Mouse (Mus musculus): ENCODE results near the gene Hcrtr1. TPM values are rescaled to one million over a fixed set of nuclear protein-coding genes. Genes with fewer than 3 reads are reported as not detected.
A peak's percentile ranks its signal among the peaks of the same experiment; 100 is the strongest.

The Hcrtr1 gene
- polyA plus RNA-seq, 1 experiment from 2014 or later: 0.49 TPM

DNA sequence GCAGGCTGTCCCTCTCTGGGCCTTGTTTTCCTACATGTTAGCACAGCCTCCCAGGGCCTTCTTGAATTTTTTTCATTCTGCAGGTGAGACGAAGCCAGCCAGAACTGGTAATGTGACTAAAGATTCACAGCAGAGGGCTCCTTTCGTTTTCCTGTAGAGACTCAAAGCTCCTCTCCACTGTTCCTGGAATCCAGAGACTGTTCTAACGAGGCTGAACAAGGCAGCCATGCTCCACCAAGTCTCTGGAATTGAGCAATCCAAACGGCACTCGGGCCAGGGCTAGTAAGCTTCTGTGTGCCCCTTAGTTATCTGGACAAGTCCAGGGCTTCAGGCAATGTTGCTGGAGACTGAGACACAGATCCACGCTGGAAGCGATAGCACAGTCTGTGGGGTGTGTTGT, 38.4 kb upstream of the Hcrtr1 start:
- ATAC-seq (ENCODE audit: insufficient read depth, low FRiP score): no peak
- H3K4me3 ChIP-seq (replicated peaks; ENCODE audit: low read length): no peak overlapping the region
- peak overlapping the region; percentile 61 for H3K27ac ChIP-seq (ENCODE audit: low read length)
- no peaks in the 10 kb centered on the region for H3K9me3 ChIP-seq (replicated peaks; ENCODE audit: control insufficient read depth, low read length)
- no peak overlapping the region for H3K4me2 ChIP-seq (ENCODE audit: low read depth, low read length)
- 66% methylated on average over 7 of the region's 7 CpGs for whole genome bisulfite sequencing
- peak overlapping the region; percentile 47 for H3K9ac ChIP-seq (ENCODE audit: low read length)
- H3K27me3 ChIP-seq (ENCODE audit: control insufficient read depth, insufficient read depth, low read length): no peaks in the 10 kb centered on the region
- peaks cover 36% of the 10 kb centered on the region for H3K4me1 ChIP-seq (ENCODE audit: control insufficient read depth, insufficient read depth, low read length)
- no peaks in the 10 kb centered on the region for H3K36me3 ChIP-seq (ENCODE audit: control insufficient read depth, insufficient read depth, low read length)

DNA sequence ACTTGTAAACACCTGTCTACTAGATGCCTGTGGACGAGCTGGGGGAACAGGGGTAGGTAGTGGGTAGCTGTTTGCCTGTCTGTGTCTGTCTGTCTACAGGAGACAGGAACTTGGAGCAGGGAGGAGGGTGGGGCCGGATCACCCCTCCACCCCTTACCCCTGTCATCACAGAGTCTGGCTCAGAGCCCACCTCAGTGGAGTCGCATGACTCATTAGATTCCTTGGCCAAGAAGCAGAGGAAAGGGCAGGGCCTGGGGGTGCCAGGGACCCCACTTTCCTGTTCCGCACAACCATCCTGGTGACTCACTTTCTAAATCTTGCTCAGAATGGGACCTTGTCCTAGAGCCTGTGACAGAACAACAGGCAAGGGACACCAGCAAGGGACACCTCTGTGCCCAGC, 37.9 kb upstream of the Hcrtr1 start:
- Histone ChIP-seq H3K4me1 (ENCODE audit: control insufficient read depth, insufficient read depth, low read length) (peaks cover 40% of the 10 kb centered on the region), H3K4me2 (ENCODE audit: low read depth, low read length) (no peak overlapping the region), H3K27ac (ENCODE audit: low read length) (peak overlapping the region; percentile 61), H3K9me3 (replicated peaks; ENCODE audit: control insufficient read depth, low read length) (no peaks in the 10 kb centered on the region), H3K27me3 (ENCODE audit: control insufficient read depth, insufficient read depth, low read length) (no peaks in the 10 kb centered on the region), H3K36me3 (ENCODE audit: control insufficient read depth, insufficient read depth, low read length) (no peaks in the 10 kb centered on the region), H3K9ac (ENCODE audit: low read length) (peak overlapping the region; percentile 36; the same call in 1 of the 2 replicates), H3K4me3 (replicated peaks; ENCODE audit: low read length) (no peak overlapping the region)
- 43% methylated on average over 4 of the region's 4 CpGs for WGBS
- no peak; the same call in 1 of the 2 replicates for ATAC-seq (ENCODE audit: insufficient read depth, low FRiP score)

DNA sequence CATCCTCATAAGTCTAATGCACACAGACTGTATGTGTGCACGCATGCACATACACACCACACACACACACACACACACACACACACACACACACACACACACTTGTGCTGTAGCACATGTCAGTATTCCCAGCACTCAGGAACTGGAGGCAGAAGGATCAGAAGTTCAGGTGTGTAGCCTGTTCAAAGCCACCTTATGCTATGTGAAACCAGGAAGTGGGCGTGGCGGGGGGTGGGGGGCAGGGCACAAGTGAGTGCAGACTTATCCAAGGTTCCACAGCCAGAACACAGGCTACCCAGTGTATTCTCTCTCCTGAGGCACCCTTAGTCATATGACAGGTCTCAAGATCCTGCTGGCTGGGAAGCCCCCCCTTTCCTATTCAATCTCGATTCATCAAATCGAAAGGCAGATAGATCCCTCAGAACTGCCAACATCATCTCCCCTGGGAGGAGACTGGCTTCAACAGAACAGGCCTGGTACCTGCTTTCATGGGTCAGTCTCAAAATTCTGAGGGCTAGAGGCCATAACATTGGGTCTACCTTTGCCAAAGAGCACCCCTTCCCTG, 37.1 kb upstream of the Hcrtr1 start:
- H3K36me3 ChIP-seq (ENCODE audit: control insufficient read depth, insufficient read depth, low read length): no peaks in the 10 kb centered on the region
- 73% methylated on average over 5 of the region's 5 CpGs for WGBS
- H3K9me3 ChIP-seq (replicated peaks; ENCODE audit: control insufficient read depth, low read length): no peaks in the 10 kb centered on the region
- H3K27ac ChIP-seq (ENCODE audit: low read length): no peak overlapping the region
- no peak overlapping the region for H3K4me3 ChIP-seq (replicated peaks; ENCODE audit: low read length)
- H3K27me3 ChIP-seq (ENCODE audit: control insufficient read depth, insufficient read depth, low read length): no peaks in the 10 kb centered on the region
- ATAC-seq (ENCODE audit: insufficient read depth, low FRiP score): no peak
- no peak overlapping the region for H3K9ac ChIP-seq (ENCODE audit: low read length)
- H3K4me2 ChIP-seq (ENCODE audit: low read depth, low read length): no peak overlapping the region
- peaks cover 49% of the 10 kb centered on the region for H3K4me1 ChIP-seq (ENCODE audit: control insufficient read depth, insufficient read depth, low read length)

DNA sequence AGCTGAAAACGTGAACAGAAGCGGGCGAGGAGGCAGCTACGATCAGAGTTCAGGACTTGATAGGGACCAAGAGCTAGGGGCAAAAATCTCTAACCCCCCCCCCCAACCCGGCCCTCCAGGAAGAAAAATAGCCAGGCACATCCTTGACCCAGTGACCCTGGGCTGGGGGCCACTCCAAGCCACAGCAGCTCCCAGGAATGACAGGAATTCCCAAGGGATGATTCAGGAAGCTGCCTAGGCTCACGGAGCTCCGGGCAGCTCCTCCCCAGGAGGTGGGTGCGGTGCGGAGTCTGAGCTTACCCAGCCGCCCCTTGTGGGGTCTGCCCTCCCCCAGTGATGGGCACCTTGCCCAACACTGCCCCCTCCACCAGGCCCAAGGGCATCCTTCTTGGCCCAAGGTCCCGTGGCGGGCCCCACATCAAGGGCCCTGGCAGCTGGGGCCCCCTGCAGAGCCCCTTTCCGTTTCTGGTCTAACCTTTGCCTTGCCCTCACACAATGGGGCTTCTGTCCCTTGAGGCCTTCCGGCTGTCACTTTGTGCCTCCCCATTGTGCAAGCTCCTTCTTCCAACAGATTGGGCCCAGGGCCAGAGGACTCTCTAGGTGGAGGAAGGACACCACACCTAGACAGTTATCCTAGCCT, 36.0 kb upstream of the Hcrtr1 start, which contains the start of gene Tinagl1:
TSS of gene Tinagl1 (minus strand) at position 51 of the 640 bp plus-strand sequence.
- WGBS: 6% methylated on average over 14 of the region's 14 CpGs
- H3K4me1 ChIP-seq (ENCODE audit: control insufficient read depth, insufficient read depth, low read length): peaks cover 50% of the 10 kb centered on the region
- H3K4me3 ChIP-seq (replicated peaks; ENCODE audit: low read length): peak within 1 kb of the TSS; percentile 46
- no peaks in the 10 kb centered on the region for H3K36me3 ChIP-seq (ENCODE audit: control insufficient read depth, insufficient read depth, low read length)
- peak within 1 kb of the TSS; percentile 68 for H3K9ac ChIP-seq (ENCODE audit: low read length)
- H3K27ac ChIP-seq (ENCODE audit: low read length): peak within 1 kb of the TSS; percentile 83
- peak within 1 kb of the TSS; percentile 60 for H3K4me2 ChIP-seq (ENCODE audit: low read depth, low read length)
- H3K27me3 ChIP-seq (ENCODE audit: control insufficient read depth, insufficient read depth, low read length): no peaks in the 10 kb centered on the region
- peak; percentile 14; the same call in 1 of the 2 replicates for ATAC-seq (ENCODE audit: insufficient read depth, low FRiP score)
- H3K9me3 ChIP-seq (replicated peaks; ENCODE audit: control insufficient read depth, low read length): no peaks in the 10 kb centered on the region

DNA sequence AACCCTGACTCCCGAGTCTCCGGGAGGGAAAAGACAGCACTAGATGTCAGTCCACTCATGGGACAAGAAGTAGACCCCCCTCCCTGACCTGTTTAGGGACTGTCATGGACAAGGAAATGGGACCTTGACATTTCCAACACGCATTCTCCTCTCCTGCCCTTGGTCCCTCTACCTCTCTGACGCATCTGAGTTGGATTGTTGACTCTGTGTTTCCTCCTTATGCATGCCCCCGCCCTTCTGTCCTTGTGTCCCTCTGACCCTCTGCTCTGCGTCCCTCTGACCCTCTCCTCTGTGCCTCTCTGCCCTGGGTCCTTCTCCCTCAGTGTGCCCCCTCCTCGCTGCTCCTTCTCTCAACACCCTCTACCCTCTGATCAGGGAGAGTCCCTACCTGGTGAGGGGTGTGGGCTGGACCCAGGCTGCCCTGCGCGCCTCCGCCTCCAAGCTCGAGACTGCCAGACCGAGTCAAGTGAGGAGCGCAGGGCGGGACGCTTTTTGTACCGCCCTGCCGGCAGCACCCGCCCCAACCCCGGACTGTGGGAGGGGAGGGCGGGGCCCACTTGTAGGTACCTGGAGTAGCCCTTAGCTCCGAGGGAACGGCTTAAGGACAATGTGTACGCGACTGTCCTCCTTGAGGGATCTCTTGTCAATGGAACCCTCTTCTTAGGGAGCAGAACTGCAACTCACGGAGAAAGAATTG, 35.3 kb upstream of the Hcrtr1 start:
- Histone ChIP-seq H3K27me3 (ENCODE audit: control insufficient read depth, insufficient read depth, low read length) (no peaks in the 10 kb centered on the region), H3K4me1 (ENCODE audit: control insufficient read depth, insufficient read depth, low read length) (peaks cover 50% of the 10 kb centered on the region), H3K27ac (ENCODE audit: low read length) (peak overlapping the region; percentile 83), H3K9ac (ENCODE audit: low read length) (peak overlapping the region; percentile 68), H3K4me3 (replicated peaks; ENCODE audit: low read length) (peak overlapping the region; percentile 46), H3K9me3 (replicated peaks; ENCODE audit: control insufficient read depth, low read length) (no peaks in the 10 kb centered on the region), H3K36me3 (ENCODE audit: control insufficient read depth, insufficient read depth, low read length) (no peaks in the 10 kb centered on the region), H3K4me2 (ENCODE audit: low read depth, low read length) (peak overlapping the region; percentile 60)
- ATAC-seq (ENCODE audit: insufficient read depth, low FRiP score): peak; percentile 85
- WGBS: 2% methylated on average over 25 of the region's 25 CpGs

DNA sequence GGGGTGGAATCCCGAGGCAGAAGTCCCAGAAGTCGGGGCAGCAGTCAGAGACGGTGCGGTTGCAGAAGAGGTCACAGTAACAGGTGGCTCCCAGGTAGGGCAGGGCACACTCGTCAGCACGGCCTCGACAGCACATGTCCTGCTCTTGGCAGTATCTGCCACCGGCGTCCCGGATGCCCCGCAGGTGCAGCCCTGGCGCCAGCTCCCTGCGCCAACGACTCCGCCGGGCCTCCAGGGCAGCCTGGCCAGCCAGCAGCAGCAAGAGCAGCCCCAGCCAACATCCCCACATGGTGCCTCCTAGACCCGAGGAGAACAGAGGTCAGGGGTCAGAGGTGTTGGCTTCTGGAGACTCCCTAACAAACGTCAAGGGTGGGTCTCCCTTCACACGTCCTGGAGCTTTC, 34.8 kb upstream of the Hcrtr1 start:
- peak overlapping the region; percentile 46 for H3K4me3 ChIP-seq (replicated peaks; ENCODE audit: low read length)
- peak overlapping the region; percentile 60 for H3K4me2 ChIP-seq (ENCODE audit: low read depth, low read length)
- ATAC-seq (ENCODE audit: insufficient read depth, low FRiP score): no peak
- 29% methylated on average over 19 of the region's 19 CpGs for WGBS
- H3K27ac ChIP-seq (ENCODE audit: low read length): peak overlapping the region; percentile 83
- H3K27me3 ChIP-seq (ENCODE audit: control insufficient read depth, insufficient read depth, low read length): no peaks in the 10 kb centered on the region
- H3K9me3 ChIP-seq (replicated peaks; ENCODE audit: control insufficient read depth, low read length): no peaks in the 10 kb centered on the region
- no peaks in the 10 kb centered on the region for H3K36me3 ChIP-seq (ENCODE audit: control insufficient read depth, insufficient read depth, low read length)
- peak overlapping the region; percentile 68 for H3K9ac ChIP-seq (ENCODE audit: low read length)
- peaks cover 56% of the 10 kb centered on the region for H3K4me1 ChIP-seq (ENCODE audit: control insufficient read depth, insufficient read depth, low read length)

DNA sequence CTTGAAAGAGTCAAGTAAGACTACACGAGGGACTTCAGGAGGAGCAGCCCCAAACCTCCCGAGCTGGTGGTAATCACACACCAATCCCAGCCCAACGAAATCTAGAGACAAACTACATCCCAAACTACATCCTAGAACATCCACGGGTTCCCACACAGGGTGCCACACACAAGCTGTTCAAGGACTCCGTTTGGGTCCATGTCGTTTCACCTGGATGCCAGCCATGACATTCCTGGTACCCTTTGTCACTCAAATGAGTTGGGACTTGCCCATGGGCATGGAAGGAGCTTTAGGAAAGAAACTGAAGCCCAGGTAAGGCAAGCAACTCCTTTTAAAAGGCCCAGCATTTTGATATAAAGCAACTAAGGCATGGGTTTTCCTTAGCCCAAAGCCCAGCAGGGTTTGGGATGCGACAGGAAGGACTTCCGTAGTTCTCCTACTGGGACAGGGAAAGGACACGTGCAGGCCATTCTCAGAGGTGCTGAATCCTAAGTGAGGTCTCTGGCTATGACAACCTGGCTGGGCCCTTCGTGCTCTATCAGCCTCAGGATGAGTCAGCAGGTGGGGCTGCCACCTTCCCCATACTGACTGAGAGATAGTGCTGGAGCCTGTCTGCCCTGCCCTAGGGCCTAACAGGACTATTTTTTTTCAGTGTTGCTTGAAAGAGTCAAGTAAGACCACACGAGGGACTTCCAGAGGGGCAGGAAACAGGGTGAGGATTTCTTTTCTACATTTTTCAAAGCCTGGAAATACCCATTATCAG, 34.1 kb upstream of the Hcrtr1 start:
- Histone ChIP-seq H3K27ac (ENCODE audit: low read length) (peak overlapping the region; percentile 83), H3K9ac (ENCODE audit: low read length) (peak overlapping the region; percentile 68), H3K9me3 (replicated peaks; ENCODE audit: control insufficient read depth, low read length) (no peaks in the 10 kb centered on the region), H3K27me3 (ENCODE audit: control insufficient read depth, insufficient read depth, low read length) (no peaks in the 10 kb centered on the region), H3K4me2 (ENCODE audit: low read depth, low read length) (peak overlapping the region; percentile 60), H3K36me3 (ENCODE audit: control insufficient read depth, insufficient read depth, low read length) (no peaks in the 10 kb centered on the region), H3K4me3 (replicated peaks; ENCODE audit: low read length) (peak overlapping the region; percentile 46), H3K4me1 (ENCODE audit: control insufficient read depth, insufficient read depth, low read length) (peaks cover 63% of the 10 kb centered on the region)
- 55% methylated on average over 11 of the region's 11 CpGs for WGBS
- no peak for ATAC-seq (ENCODE audit: insufficient read depth, low FRiP score)

DNA sequence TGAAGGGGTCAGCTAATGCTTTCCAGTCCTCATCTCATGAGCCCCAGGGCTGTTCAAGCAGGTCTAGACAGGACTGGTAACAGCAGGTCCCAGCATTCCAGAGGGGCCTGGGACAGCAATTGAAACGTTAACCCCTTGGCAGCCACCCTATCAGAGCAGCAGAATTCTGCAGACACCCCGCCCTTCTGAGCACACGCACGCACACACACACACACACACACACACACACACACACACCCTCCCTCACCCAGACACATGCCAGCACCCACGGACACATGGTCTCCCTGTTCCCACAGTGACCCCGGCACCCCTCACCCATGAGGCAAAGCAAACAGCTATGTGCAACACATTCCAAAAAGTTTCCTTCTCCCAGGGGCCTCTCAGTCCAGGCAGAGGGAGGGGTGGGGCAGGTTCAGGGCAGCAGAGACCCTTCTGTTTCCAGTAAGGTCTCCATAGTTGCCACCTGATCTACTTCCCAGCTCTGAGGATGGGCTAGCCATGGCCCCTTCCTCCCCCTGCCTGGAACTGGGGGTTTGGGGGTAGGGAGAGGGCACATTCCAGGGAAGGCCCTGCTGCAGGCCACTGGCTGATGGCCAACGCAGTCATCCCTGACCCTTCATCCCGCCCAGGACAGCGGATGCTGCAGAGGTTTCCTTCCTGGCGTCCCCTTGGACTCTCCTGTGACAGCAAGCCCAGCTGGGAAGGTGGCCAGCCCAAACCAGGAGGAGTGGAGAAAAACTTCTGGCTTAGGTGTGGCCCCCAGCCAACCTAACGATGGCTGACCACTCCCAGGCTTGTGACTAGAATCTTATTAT, 33.0 kb upstream of the Hcrtr1 start:
- Histone ChIP-seq H3K9ac (ENCODE audit: low read length) (peak overlapping the region; percentile 59), H3K9me3 (replicated peaks; ENCODE audit: control insufficient read depth, low read length) (no peaks in the 10 kb centered on the region), H3K4me3 (replicated peaks; ENCODE audit: low read length) (peak overlapping the region; percentile 9), H3K27me3 (ENCODE audit: control insufficient read depth, insufficient read depth, low read length) (no peaks in the 10 kb centered on the region), H3K4me2 (ENCODE audit: low read depth, low read length) (peak overlapping the region; percentile 42), H3K27ac (ENCODE audit: low read length) (peak overlapping the region; percentile 68), H3K36me3 (ENCODE audit: control insufficient read depth, insufficient read depth, low read length) (no peaks in the 10 kb centered on the region), H3K4me1 (ENCODE audit: control insufficient read depth, insufficient read depth, low read length) (peaks cover 67% of the 10 kb centered on the region)
- no peak for ATAC-seq (ENCODE audit: insufficient read depth, low FRiP score)
- 41% methylated on average over 11 of the region's 11 CpGs for WGBS

Data from stomach, embryonic 16.5 days (tissue).